Mouse (Mus musculus): ENCODE data around the gene Lpp.
A peak's percentile ranks its signal among the peaks of the same experiment; 100 is the strongest.

The Lpp gene

GRCm38 (mm10) chr16:24822182-24822875, 429.0 kb downstream of the Lpp start:
- no peak for DNase-seq

GRCm38 (mm10) chr16:24822918-24823317, 429.6 kb downstream of the Lpp start:
- DNase-seq, result no peak

GRCm38 (mm10) chr16:24826390-24826789, 433.1 kb downstream of the Lpp start:
- DNase-seq, result no peak

GRCm38 (mm10) chr16:24828207-24828803, 435.0 kb downstream of the Lpp start:
- no peak for DNase-seq

DNA sequence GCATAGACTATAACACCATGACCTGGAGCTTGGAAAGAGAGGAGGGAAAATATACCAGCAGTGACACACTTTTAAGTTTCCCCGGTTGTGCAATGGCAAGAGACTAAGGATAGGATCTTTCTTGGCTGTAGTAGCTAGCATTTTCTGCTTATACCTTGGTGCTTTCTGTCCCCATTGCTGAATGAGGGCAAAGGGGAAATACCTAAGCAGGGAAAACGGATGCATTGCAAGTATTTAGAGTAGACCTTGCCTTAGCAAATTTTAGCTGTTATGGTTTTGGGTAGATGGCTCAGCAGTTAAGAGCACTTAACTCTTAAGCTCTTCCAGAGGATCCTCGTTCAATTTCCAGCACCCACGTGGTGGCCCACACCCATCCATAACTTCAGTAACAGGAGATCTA, 436.6 kb downstream of the Lpp start:
- no peak for DNase-seq

DNA sequence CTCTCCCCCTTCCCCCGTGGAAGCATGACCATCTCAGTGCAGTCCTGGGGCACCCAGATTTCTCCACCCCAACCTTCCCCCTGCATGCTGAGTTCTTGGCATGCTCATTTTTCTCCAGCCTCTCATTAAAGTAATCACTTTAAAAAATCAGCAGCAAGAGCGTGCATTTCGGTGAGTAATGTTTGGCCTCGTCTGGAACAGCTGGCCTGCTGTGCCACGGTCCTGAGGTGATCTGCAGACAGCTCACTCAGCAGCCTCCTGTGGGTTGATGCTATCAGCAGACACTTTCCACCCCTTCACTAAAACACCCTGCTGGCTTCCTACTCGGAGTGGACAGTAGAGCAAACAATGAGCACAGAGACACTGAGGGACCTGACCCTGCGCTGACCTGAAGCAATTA, 437.6 kb downstream of the Lpp start:
- no peak for DNase-seq

- DNase-seq, result no peak
These were observed 439.9 kb downstream of the Lpp start for GRCm38 (mm10) chr16:24833221-24833620.

DNA sequence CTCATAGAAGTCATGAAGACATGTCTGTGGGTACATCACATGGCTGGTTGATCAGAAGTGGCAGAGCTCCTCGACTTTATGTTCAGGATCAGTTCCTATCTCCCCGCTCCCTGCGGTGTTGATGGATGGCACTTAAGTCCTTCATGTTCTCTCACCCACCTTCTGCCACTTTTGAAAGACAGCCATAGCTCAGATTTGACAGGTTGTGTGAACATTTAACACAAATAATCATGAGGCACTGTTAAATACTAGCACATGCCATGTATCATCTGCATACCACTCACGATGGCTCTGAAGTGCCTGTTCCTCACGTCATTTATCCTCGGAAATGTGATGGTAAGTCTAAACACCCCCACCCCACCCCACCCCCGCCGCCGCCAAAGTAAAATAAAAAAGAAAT, 441.2 kb downstream of the Lpp start:
- DNase-seq, result no peak

DNA sequence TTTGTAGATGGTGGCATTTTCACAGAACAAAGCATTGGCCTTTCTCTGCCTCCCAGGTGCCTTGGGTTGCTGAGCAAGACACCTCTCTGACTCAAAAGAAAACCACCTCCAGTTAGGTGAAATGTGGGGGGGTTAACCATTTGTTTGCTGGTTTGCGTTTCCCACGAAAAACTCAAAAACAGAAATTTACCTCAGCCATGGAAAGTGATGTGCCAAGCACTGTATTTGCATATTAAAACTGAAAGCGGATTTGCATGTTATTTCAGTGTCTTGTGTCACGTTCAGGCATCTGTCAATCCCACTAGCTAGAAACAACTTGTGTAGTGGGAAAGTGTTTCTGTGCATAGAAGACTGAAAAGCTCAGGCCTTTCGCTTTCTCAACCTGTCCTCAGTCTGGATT, 443.2 kb downstream of the Lpp start:
- no peak for DNase-seq

DNA sequence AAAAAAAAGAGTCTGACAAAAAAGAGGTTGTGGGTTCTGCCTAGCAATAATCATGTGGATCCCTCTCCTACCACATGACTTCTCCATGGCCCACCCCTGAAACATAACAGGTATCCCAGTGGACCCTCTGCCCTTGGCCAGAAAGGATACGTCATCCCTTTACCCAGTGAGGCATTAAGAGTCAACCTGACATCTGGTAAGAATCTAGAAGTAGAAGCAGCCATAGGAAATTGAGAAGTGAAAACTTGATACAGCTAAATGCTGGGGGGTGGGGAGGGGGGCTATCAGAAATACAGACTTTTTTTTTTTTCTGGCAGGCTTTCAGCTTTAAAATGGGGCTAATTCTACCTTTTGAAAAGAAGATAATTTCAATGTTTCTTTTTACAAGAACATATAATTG, 445.7 kb downstream of the Lpp start:
- DNase-seq, result no peak

DNA sequence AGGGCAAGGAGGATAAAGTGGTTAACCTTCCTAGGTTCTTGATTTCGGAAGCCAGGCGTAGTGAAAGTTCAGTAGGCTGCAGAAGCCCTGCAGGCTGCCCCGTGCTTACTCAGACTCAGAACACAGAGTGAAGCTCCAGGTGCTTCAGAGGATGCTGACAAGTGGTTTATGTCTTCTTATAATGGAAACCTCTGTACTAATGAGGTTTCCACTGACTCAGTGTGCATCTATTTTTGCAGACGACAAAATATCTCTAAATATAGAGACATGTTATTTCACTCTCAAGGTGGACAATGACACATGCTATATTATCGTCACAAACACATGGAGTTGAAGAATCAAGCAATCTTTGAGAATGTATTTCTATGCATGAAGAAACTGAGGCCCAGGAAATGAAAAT, 446.8 kb downstream of the Lpp start:
- DNase-seq, result no peak

- DNase-seq, result no peak
These were observed 452.8 kb downstream of the Lpp start for GRCm38 (mm10) chr16:24846141-24846540.

DNA sequence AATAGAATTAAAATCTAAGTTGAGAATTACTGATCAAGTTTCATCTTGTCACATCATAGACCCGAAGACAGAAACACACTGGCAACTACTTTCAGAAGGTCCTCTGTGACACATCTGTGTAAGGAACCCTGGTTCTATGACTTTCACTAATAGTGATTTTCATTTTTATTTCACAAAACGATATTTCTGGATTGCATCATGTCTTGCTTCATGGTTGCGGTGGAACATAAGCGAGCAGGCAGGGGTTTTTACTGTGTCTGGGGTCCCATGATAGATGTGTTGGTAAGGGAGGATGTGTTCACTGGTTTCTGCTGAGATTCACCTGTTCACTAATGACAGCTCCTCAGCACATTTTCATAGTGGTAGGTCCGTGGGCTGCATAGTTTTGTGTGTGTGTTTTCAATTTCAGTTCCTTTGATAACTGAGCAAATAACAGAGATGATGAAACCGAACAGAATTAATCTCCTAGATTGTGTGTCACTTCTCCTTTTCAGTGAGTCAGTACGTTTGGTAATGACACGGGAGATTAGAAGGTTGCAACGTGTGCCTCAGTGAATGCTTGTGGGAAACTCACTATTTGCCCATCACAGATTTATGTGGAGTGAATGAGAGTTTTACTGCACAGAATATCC, 466.3 kb downstream of the Lpp start:
- no peak for DNase-seq

GRCm38 (mm10) chr16:24860445-24860844, 467.1 kb downstream of the Lpp start:
- DNase-seq, result peak; percentile 34

GRCm38 (mm10) chr16:24861374-24861773, 468.1 kb downstream of the Lpp start:
- DNase-seq, result no peak

- DNase-seq, result peak in 1 of 2 experiments; percentile 61
These were observed 480.9 kb downstream of the Lpp start for GRCm38 (mm10) chr16:24874235-24874634.

DNA sequence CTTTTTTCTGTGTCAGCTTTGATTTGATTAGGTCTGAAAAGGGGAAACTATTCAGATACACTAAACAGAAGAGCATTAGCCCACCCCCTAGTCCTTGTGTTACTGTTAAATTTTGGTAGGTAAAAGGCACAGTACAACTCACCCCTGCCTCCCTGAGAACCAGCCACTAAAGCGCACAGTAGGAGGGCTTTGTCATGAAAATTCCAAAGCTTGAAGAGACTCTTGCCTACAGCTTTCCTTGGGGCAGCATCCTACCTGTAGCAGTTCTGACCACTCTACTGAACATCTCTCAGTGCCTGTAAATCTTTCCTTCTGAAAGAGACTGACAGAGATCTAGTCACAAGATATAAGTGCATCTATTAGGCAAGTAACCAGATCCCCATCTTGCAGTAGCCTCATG, 482.4 kb downstream of the Lpp start:
- DNase-seq, result no peak

DNA sequence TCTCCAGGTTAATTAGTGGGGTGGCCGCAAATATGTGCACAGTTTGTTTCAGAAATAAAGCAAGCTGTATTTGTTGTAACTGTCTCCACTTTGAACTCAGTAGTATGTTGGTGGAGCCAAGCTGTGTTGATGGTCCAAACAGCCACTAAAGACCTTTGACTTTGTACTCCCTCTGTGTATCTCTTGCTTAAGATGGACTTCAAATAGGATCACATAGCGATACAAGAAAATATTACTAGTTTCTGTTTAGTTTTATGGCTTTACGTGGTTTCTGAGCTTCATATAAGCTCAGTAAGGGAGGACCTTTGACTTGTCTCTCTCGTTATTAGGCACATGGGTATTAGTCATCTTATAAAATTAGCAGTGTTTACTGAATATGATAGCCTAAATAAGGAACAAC, 485.7 kb downstream of the Lpp start:
- DNase-seq, result no peak

GRCm38 (mm10) chr16:24880698-24881097, 487.4 kb downstream of the Lpp start:
- DNase-seq, result no peak

DNA sequence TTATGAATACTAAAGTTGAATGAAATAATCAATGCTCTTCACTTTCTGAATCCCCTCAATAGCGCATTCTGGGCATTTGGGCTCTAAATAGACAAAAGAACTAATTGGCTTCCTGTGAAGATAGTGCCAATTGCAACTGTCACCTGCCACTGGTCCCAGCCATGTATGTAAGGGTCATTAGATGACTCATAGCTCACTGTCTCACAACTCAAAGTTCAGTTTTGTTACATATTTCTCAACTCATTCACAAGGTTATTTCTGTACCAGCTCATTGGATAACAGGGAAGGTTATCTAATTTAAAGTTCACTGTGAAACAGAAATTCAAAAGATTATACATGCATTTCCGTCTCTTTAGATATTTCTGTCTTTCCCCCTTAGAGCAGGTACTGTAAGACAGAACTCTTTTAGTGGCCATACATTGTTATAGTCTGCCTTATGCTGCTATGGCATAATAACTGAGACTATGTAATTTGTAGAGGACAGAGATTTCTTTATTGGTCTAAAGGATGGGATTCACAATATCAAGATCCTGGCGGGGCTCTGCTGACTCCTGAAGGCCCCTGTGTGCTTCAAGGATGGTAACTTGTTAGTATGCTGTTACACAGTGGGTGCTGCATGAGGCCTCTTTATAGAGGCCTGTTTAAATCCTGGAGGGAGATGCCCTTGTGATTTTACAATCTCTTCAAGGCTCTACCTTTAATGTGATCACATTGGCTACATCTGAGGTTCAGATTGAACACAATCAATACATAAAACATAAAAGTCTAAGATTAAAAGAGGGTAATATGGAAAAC, 488.9 kb downstream of the Lpp start:
- DNase-seq, result no peak

DNA sequence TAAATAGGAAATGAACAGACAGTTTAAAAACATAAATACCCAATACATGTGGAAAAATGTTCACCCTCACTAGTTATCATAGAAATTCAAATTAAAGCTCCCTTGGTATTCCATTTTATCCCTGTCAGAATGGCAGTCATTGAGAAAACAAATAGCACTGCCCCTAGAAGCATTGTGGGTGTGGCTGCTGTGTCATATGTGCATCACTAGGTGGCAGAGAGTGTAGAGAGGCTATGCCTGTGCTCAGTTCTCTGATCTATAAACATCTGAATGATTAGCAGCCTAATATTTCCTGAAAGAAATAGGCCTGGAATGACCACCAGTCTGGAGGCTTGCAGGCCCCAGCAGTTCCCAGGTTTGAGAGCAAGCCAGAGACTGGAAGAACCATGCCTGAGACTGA, 490.7 kb downstream of the Lpp start:
- DNase-seq, result no peak

- DNase-seq, result peak; percentile 55 to 73
These were observed 493.0 kb downstream of the Lpp start for GRCm38 (mm10) chr16:24886346-24886745.

- no peak for DNase-seq
These were observed 493.6 kb downstream of the Lpp start for GRCm38 (mm10) chr16:24886943-24887342.

DNA sequence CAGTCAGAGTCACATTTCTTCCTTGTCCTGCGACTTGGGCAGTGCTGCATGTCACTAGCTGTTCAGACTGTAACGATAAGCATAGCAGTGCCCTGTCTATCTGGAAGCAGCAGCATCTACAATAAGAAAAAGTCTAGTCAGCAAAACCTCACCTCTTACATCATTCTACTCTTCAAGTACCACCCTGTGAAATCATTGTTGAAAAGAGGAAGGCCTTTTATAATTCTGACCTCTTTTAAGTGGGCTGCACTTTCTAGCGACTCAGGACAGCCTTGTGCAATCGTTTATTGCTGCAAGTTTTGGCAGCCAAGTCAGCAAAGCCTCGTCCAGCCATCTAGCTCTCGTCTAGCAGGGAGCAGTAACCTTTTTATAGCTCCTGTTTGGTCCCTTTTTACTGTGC, 498.1 kb downstream of the Lpp start:
- no peak for DNase-seq

Data from cerebellum, postnatal 25 days (tissue).